Mouse (Mus musculus) E14TG2a.4 (cell line): ENCODE measurements around the gene Polr2c.

ENCODE experiments used
- CTCF ChIP-seq: conservative IDR thresholded peaks from 2 replicates; pipeline ENCODE4 v1.5.1; 2014; ENCODE audit warnings: low read length
- NANOG ChIP-seq: IDR thresholded peaks from 2 replicates; pipeline ENCODE4 v1.6.1; 2014; ENCODE audit warnings: borderline replicate concordance, low read length, mixed read lengths

GRCm38 (mm10) chr8:94810153-94810552 lies 47.1 kb upstream of the Polr2c start, which contains the start of gene Ccl17:
- no peak for TF ChIP-seq CTCF
- TF ChIP-seq NANOG, result no peak
